Comparison of ENCODE assay signal across 23 mouse cellular contexts in genomic region chr2:79398831-79399230, GRCm38 (mm10). TPM values are rescaled to one million over a fixed set of nuclear protein-coding genes. Genes with fewer than 3 reads are reported as not detected.
DNase-seq lines count a peak whose midpoint lies in the region; ATAC-seq and TF ChIP-seq lines count a peak whose summit lies in the region.
"Had no signal": no experiment of that assay in that cellular context is flagged by ENCODE, and none has a peak within 500 bp of the region (broad histone marks: within the 10 kb centered on the region; RNA-seq: fewer than 3 reads in every experiment).

No protein-coding gene starts in this region.

- H3K9ac ChIP-seq in forebrain, embryonic 15.5 days (replicated peaks): no peak overlapping the region
- no peak overlapping the region for H3K9ac ChIP-seq in forebrain, embryonic 11.5 days (ENCODE audit: low read length)
- H3K9ac ChIP-seq in neural tube, embryonic 13.5 days: no peak overlapping the region
- no peak overlapping the region for H3K9ac ChIP-seq in stomach, embryonic 16.5 days (ENCODE audit: low read length)
- H3K9ac ChIP-seq: liver, embryonic 14.5 days; neural tube, embryonic 12.5 days had no signal

- no peak overlapping the region for H3K4me3 ChIP-seq in forebrain, embryonic 15.5 days
- no peak overlapping the region for H3K4me3 ChIP-seq in forebrain, embryonic 11.5 days (ENCODE audit: low read depth, low read length)
- no peak overlapping the region for H3K4me3 ChIP-seq in neural tube, embryonic 13.5 days
- H3K4me3 ChIP-seq in embryonic fibroblast, embryonic 13.5 days (ENCODE audit: insufficient read depth, low read length): no peak overlapping the region
- H3K4me3 ChIP-seq in stomach, embryonic 16.5 days (replicated peaks; ENCODE audit: low read length): no peak overlapping the region
- H3K4me3 ChIP-seq: erythroblast, embryonic 14.5 days; neural tube, embryonic 12.5 days had no signal

- H3K27ac ChIP-seq in forebrain, embryonic 15.5 days (replicated peaks): 0 out of 2 replicates have a peak overlapping the region, but pooled peaks have one; percentile 7
- no peak overlapping the region; the same call in 1 of the 2 replicates for H3K27ac ChIP-seq in forebrain, embryonic 11.5 days (ENCODE audit: low read depth, low read length)
- H3K27ac ChIP-seq in neural tube, embryonic 13.5 days (replicated peaks): peak overlapping the region; percentile 61; the same call in 1 of the 2 replicates
- H3K27ac ChIP-seq in embryonic fibroblast, embryonic 13.5 days (ENCODE audit: insufficient read depth, low read length): peak overlapping the region; percentile 77; the same call in 1 of the 2 replicates
- H3K27ac ChIP-seq in stomach, embryonic 16.5 days (ENCODE audit: low read length): peak overlapping the region; percentile 91
- H3K27ac ChIP-seq: kidney, postnatal 0 days; liver, embryonic 14.5 days; macrophage; neural tube, embryonic 12.5 days had no signal

- H3K9me3 ChIP-seq in forebrain, embryonic 15.5 days: no peaks in the 10 kb centered on the region
- H3K9me3 ChIP-seq in forebrain, embryonic 11.5 days (ENCODE audit: control insufficient read depth, low read length): no peaks in the 10 kb centered on the region
- no peaks in the 10 kb centered on the region for H3K9me3 ChIP-seq in neural tube, embryonic 13.5 days
- no peaks in the 10 kb centered on the region for H3K9me3 ChIP-seq in stomach, embryonic 16.5 days (replicated peaks; ENCODE audit: control insufficient read depth, low read length)
- H3K9me3 ChIP-seq: neural tube, embryonic 12.5 days had no signal

- no peaks in the 10 kb centered on the region for H3K27me3 ChIP-seq in forebrain, embryonic 15.5 days
- no peaks in the 10 kb centered on the region for H3K27me3 ChIP-seq in forebrain, embryonic 11.5 days (ENCODE audit: control insufficient read depth, insufficient read depth, low read length)
- H3K27me3 ChIP-seq in neural tube, embryonic 13.5 days: no peaks in the 10 kb centered on the region
- H3K27me3 ChIP-seq in stomach, embryonic 16.5 days (ENCODE audit: control insufficient read depth, insufficient read depth, low read length): no peaks in the 10 kb centered on the region
- H3K27me3 ChIP-seq: CH12.LX; neural tube, embryonic 12.5 days had no signal

- H3K4me2 ChIP-seq in forebrain, embryonic 15.5 days (replicated peaks): no peak overlapping the region
- H3K4me2 ChIP-seq in forebrain, embryonic 11.5 days (ENCODE audit: low read depth, low read length, severe bottlenecking): no peak overlapping the region
- H3K4me2 ChIP-seq in neural tube, embryonic 13.5 days: no peak overlapping the region
- H3K4me2 ChIP-seq in stomach, embryonic 16.5 days (ENCODE audit: low read depth, low read length): no peak overlapping the region
- H3K4me2 ChIP-seq: neural tube, embryonic 12.5 days had no signal

- no peak for ATAC-seq in forebrain, embryonic 15.5 days (replicated peaks)
- ATAC-seq in forebrain, embryonic 11.5 days (replicated peaks; ENCODE audit: low FRiP score): no peak
- ATAC-seq in neural tube, embryonic 13.5 days (ENCODE audit: low read depth): no peak
- peak; percentile 87; the same call in 1 of the 2 replicates for ATAC-seq in stomach, embryonic 16.5 days (ENCODE audit: insufficient read depth, low FRiP score)

- 45% methylated on average over 5 of the region's 5 CpGs for WGBS in forebrain, embryonic 15.5 days
- WGBS in forebrain, embryonic 11.5 days: 46% methylated on average over 5 of the region's 5 CpGs
- 56% methylated on average over 5 of the region's 5 CpGs for WGBS in neural tube, embryonic 13.5 days
- 63% methylated on average over 5 of the region's 5 CpGs for WGBS in stomach, embryonic 16.5 days

- H3K36me3 ChIP-seq in forebrain, embryonic 15.5 days: no peaks in the 10 kb centered on the region
- H3K36me3 ChIP-seq in forebrain, embryonic 11.5 days (ENCODE audit: control insufficient read depth, insufficient read depth, low read length): no peaks in the 10 kb centered on the region
- H3K36me3 ChIP-seq in neural tube, embryonic 13.5 days: no peaks in the 10 kb centered on the region
- H3K36me3 ChIP-seq in stomach, embryonic 16.5 days (ENCODE audit: control insufficient read depth, insufficient read depth, low read length): no peaks in the 10 kb centered on the region
- H3K36me3 ChIP-seq: neural tube, embryonic 12.5 days had no signal

- no peak for TF ChIP-seq CTCF in embryonic fibroblast, embryonic 13.5 days (IDR thresholded peaks at IDR 0.05; ENCODE audit: borderline replicate concordance, insufficient read depth, low read length)

- peaks cover 11% of the 10 kb centered on the region; the same call in 1 of the 2 replicates for H3K4me1 ChIP-seq in forebrain, embryonic 15.5 days
- peaks cover 4% of the 10 kb centered on the region; the same call in 1 of the 2 replicates for H3K4me1 ChIP-seq in forebrain, embryonic 11.5 days (replicated peaks; ENCODE audit: control insufficient read depth, insufficient read depth, low read length)
- H3K4me1 ChIP-seq in neural tube, embryonic 13.5 days (replicated peaks): peaks cover 13% of the 10 kb centered on the region
- H3K4me1 ChIP-seq in embryonic fibroblast, embryonic 13.5 days (ENCODE audit: control insufficient read depth, insufficient read depth, low read length): peaks cover 2% of the 10 kb centered on the region; the same call in 1 of the 2 replicates
- H3K4me1 ChIP-seq in stomach, embryonic 16.5 days (ENCODE audit: control insufficient read depth, insufficient read depth, low read length): peaks cover 8% of the 10 kb centered on the region
- H3K4me1 ChIP-seq: neural tube, embryonic 12.5 days had no signal

- DNase-seq in forebrain, embryonic 11.5 days (ENCODE audit: low spot score): no peak
- no peak for DNase-seq in neural tube, embryonic 10.5 days (ENCODE audit: extremely low spot score, low spot score)
- DNase-seq in yolk sac, embryonic 10.5 days (ENCODE audit: low spot score): no peak
- no peak for DNase-seq in heart, postnatal 36 days
- DNase-seq: adrenal gland, adult 8-10 months; gastrocnemius, postnatal 36 days; kidney, adult 18-20 months; layer of hippocampus, postnatal 36 days had no signal

- no peak for TF ChIP-seq POLR2A in embryonic fibroblast, embryonic 13.5 days (IDR thresholded peaks at IDR 0.05; ENCODE audit: low read depth, low read length)

- intact Hi-C loops in heart, postnatal 36 days (cut with DNase I): no loop called here

RNA-seq across cellular contexts. Expression of gene Neurod1, which starts 57.7 kb away (rescaled TPM):
- 72.5 and 78.1 TPM in 2 replicates for polyA plus RNA-seq in forebrain, embryonic 15.5 days (2015; fragmentation: Nextera tagmentation; extraction: Ambion mirVana)
- 30.7 and 34.3 TPM in 2 replicates for polyA plus RNA-seq in forebrain, embryonic 11.5 days (2014; fragmentation: Nextera tagmentation; extraction: Ambion mirVana)
- 29.7 and 36.7 TPM in 2 replicates for polyA plus RNA-seq in neural tube, embryonic 13.5 days (2015; fragmentation: Nextera tagmentation; extraction: Ambion mirVana)
- not detected in 2 replicates for polyA plus RNA-seq in embryonic fibroblast, embryonic 13.5 days (2011; ENCODE audit: insufficient read length, low read depth, missing spikeins)
- polyA plus RNA-seq in stomach, embryonic 16.5 days (2015; fragmentation: Nextera tagmentation; extraction: Ambion mirVana): 1.1 and 1.8 TPM in 2 replicates
- total RNA-seq in heart, postnatal 36 days (2021): not detected
- total RNA-seq: adrenal gland, adult 8-10 months; CH12.LX; gastrocnemius, postnatal 36 days; MEL had no signal
- polyA plus RNA-seq: erythroblast, embryonic 14.5 days; heart, postnatal 0 days; kidney, postnatal 0 days; lung, embryonic 16.5 days; macrophage; thymus, postnatal 0 days; urinary bladder, adult 2 months had no signal

RNA-seq across cellular contexts. Expression of gene Cerkl, which starts 57.8 kb away (rescaled TPM):
- 1.4 and 1.7 TPM in 2 replicates for polyA plus RNA-seq in forebrain, embryonic 15.5 days (2015; fragmentation: Nextera tagmentation; extraction: Ambion mirVana)
- 1.2 and 2.2 TPM in 2 replicates for polyA plus RNA-seq in forebrain, embryonic 11.5 days (2014; fragmentation: Nextera tagmentation; extraction: Ambion mirVana)
- 2.0 and 2.3 TPM in 2 replicates for polyA plus RNA-seq in neural tube, embryonic 13.5 days (2015; fragmentation: Nextera tagmentation; extraction: Ambion mirVana)
- polyA plus RNA-seq in embryonic fibroblast, embryonic 13.5 days (2011; ENCODE audit: insufficient read length, low read depth, missing spikeins): 0.99 and 2.2 TPM in 2 replicates
- polyA plus RNA-seq in stomach, embryonic 16.5 days (2015; fragmentation: Nextera tagmentation; extraction: Ambion mirVana): 1.5 and 1.7 TPM in 2 replicates
- under 1 TPM; 0.76 to 0.97 TPM for total RNA-seq in heart, postnatal 36 days (2021)

Comparison
In these comparisons a context has a peak if more than half of its experiments do, and no peak if none do; other contexts are left out.
1. RNA of gene Neurod1, which starts 57.7 kb away (polyA plus RNA-seq): 72.5 to 78.1 TPM in forebrain, embryonic 15.5 days, 30.7 to 34.3 TPM in forebrain, embryonic 11.5 days and 29.7 to 36.7 TPM in neural tube, embryonic 13.5 days; 1.1 to 1.8 TPM in stomach, embryonic 16.5 days and not detected in embryonic fibroblast, embryonic 13.5 days; every median in the first group is over 10 times any median in the second.